8 mouse cellular contexts compared by ENCODE assay signal in the genomic region with DNA sequence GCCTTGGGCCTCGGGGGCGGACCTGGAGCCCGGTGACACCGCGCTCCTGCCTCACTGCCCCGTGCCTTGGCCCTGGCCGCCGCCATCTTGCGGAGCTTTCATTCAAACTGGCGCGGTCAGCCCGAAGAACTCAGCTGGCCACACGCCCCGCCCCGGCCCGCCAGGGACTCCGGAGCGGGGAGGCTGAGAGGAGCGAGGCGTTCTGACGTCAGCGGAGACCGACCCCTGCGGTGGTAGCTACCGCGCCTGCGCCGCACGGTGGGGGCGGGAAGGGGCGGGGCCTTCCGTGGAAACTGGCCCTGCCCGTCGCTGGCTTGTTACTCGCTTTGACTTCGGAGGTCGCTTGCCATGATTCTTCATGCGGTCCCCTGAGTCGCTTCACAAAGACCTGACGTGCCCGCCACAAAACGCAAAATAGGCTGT. TPM values are rescaled to one million over a fixed set of nuclear protein-coding genes. Genes with fewer than 3 reads are reported as not detected.
DNase-seq lines count a peak whose midpoint lies in the region; ATAC-seq lines count a peak whose summit lies in the region.

A gene (minus strand): TSS at position 171 of the 423 bp plus-strand sequence.

- H3K9me3 ChIP-seq in hindbrain, embryonic 12.5 days (replicated peaks): no peaks in the 10 kb centered on the region

- peak; percentile 97 for ATAC-seq in hindbrain, embryonic 12.5 days (ENCODE audit: low FRiP score)

- peaks cover 17% of the 10 kb centered on the region for H3K4me1 ChIP-seq in hindbrain, embryonic 12.5 days

- DNase-seq in NIH3T3 (ENCODE audit: low read depth): peak; percentile 99
- DNase-seq in cerebellum, postnatal 10 days: peak; percentile 99
- DNase-seq in frontal cortex, postnatal 10 days (ENCODE audit: low spot score in 2 of 2): peak; percentile 92 to 96
- DNase-seq in layer of hippocampus, postnatal 14 days (ENCODE audit: low spot score in 2 of 2): peak; percentile 95 to 97
- peak; percentile 99 for DNase-seq in lung, postnatal 14 days
- DNase-seq in retina, adult 2 months (ENCODE audit: low read depth, low spot score): peak; percentile 87
- DNase-seq in thymus, postnatal 36 days: peak; percentile 97 to 98

- H3K4me2 ChIP-seq in hindbrain, embryonic 12.5 days (replicated peaks): peak within 1 kb of the TSS; percentile 70

- peaks cover 5% of the 10 kb centered on the region; the same call in 1 of the 2 replicates for H3K36me3 ChIP-seq in hindbrain, embryonic 12.5 days

- peak within 1 kb of the TSS; percentile 95 for H3K4me3 ChIP-seq in hindbrain, embryonic 12.5 days

- peak within 1 kb of the TSS; percentile 83 for H3K9ac ChIP-seq in hindbrain, embryonic 12.5 days

- peak within 1 kb of the TSS; percentile 93 for H3K27ac ChIP-seq in hindbrain, embryonic 12.5 days

- 0% methylated on average over 42 of the region's 42 CpGs for WGBS in hindbrain, embryonic 12.5 days

- no peaks in the 10 kb centered on the region for H3K27me3 ChIP-seq in hindbrain, embryonic 12.5 days

RNA-seq across cellular contexts. Expression of the gene that starts here (rescaled TPM):
- 24.2 and 26.9 TPM in 2 replicates for polyA plus RNA-seq in hindbrain, embryonic 12.5 days (2016; fragmentation: Nextera tagmentation; extraction: Ambion mirVana)
- total RNA-seq in layer of hippocampus, postnatal 14 days (2021): 1 to 10 TPM; 3.2 to 3.4 TPM

Comparison
In these comparisons a context has a peak if more than half of its experiments do, and no peak if none do; other contexts are left out.
1. Peak in every context shown above with its lines: DNase-seq, ATAC-seq, H3K4me3 ChIP-seq and H3K27ac ChIP-seq.